Mouse (Mus musculus) T-helper 1 cell (primary cell): ENCODE results near the gene Rnf207.

Source experiments
- in situ Hi-C: fragments of 300-600 bp; cut with MboI, MseI; formaldehyde crosslinking; loops from one replicate; pipeline ENCODE4 v1.15.1; 2025; ENCODE audit warnings: high pct_unique_total_duplicates

Gene Rnf207

GRCm38 (mm10) chr4:152273621-152274236 lies 45.1 kb downstream of the Rnf207 start, which contains the start of gene Gpr153:
Gene Gpr153, plus strand, starts transcription at chr4:152274232.
- in situ Hi-C loops: no loop called here

- in situ Hi-C loops: no loop called here
Observed at GRCm38 (mm10) chr4:152273191-152273590, 45.6 kb downstream of the Rnf207 start.

- in situ Hi-C loops: no loop called here
Observed at GRCm38 (mm10) chr4:152272449-152273049, 46.2 kb downstream of the Rnf207 start.

- in situ Hi-C loops: no loop called here
Observed at GRCm38 (mm10) chr4:152272006-152272405, 46.8 kb downstream of the Rnf207 start.

GRCm38 (mm10) chr4:152271334-152271733 lies 47.5 kb downstream of the Rnf207 start:
- in situ Hi-C loops: no loop called here

GRCm38 (mm10) chr4:152270599-152270998 lies 48.2 kb downstream of the Rnf207 start:
- in situ Hi-C loops: no loop called here

GRCm38 (mm10) chr4:152269967-152270366 lies 48.8 kb downstream of the Rnf207 start:
- in situ Hi-C loops: no loop called here

- in situ Hi-C loops: no loop called here
Observed at GRCm38 (mm10) chr4:152267748-152268369, 50.9 kb downstream of the Rnf207 start.

GRCm38 (mm10) chr4:152266236-152266895 lies 52.4 kb downstream of the Rnf207 start:
- in situ Hi-C loops: no loop called here

GRCm38 (mm10) chr4:152265791-152266190 lies 53.0 kb downstream of the Rnf207 start:
- in situ Hi-C loops: no loop called here

- in situ Hi-C loops: no loop called here
Observed at GRCm38 (mm10) chr4:152264867-152265568, 53.8 kb downstream of the Rnf207 start.

GRCm38 (mm10) chr4:152264177-152264530 lies 54.6 kb downstream of the Rnf207 start:
- in situ Hi-C loops: no loop called here

- in situ Hi-C loops: no loop called here
Observed at GRCm38 (mm10) chr4:152263512-152264176, 55.1 kb downstream of the Rnf207 start.

GRCm38 (mm10) chr4:152263089-152263488 lies 55.7 kb downstream of the Rnf207 start:
- in situ Hi-C loops: no loop called here

- in situ Hi-C loops: no loop called here
Observed at GRCm38 (mm10) chr4:152262187-152262586, 56.6 kb downstream of the Rnf207 start.

GRCm38 (mm10) chr4:152260451-152260850 lies 58.3 kb downstream of the Rnf207 start:
- in situ Hi-C loops: no loop called here

GRCm38 (mm10) chr4:152257070-152257469 lies 61.7 kb downstream of the Rnf207 start:
- in situ Hi-C loops: no loop called here
